Mouse (Mus musculus) forebrain, postnatal 0 days (tissue): ENCODE results near the gene Limd1. TPM values are rescaled to one million over a fixed set of nuclear protein-coding genes. Genes with fewer than 3 reads are reported as not detected.
A peak's percentile ranks its signal among the peaks of the same experiment; 100 is the strongest.

Experiments used
- ATAC-seq: fragments of 200-750 bp; cut with Nextera tagmentation; 2 replicates; pipeline ENCODE4 v1.8.0; 2017; ENCODE audit warnings: mild to moderate bottlenecking, moderate library complexity
- DNase-seq: peaks from one replicate; pipeline ENCODE4 v3.0.0-alpha.2; 2015
- H3K27ac ChIP-seq: fragments of 300-500 bp; sonication (generic); 2 replicates; pipeline ENCODE4 v1.5.1; 2014; ENCODE audit warnings: low read depth, mild to moderate bottlenecking, antibody characterized with exemption, low read length, moderate library complexity, mixed read lengths
- H3K27me3 ChIP-seq: fragments of 300-500 bp; sonication (generic); 2 replicates; pipeline ENCODE4 v1.6.1; 2014; ENCODE audit warnings: mild to moderate bottlenecking, low read length, mixed read lengths; ENCODE audit not compliant: insufficient read depth
- H3K36me3 ChIP-seq: fragments of 300-500 bp; sonication (generic); 2 replicates; pipeline ENCODE4 v1.6.1; 2014; ENCODE audit warnings: mild to moderate bottlenecking, moderate library complexity; ENCODE audit not compliant: insufficient read depth
- H3K4me1 ChIP-seq: fragments of 300-500 bp; sonication (generic); 2 replicates; pipeline ENCODE4 v1.6.1; 2014; ENCODE audit warnings: antibody characterized with exemption; ENCODE audit not compliant: insufficient read depth
- H3K4me2 ChIP-seq: fragments of 300-500 bp; sonication (generic); 2 replicates; pipeline ENCODE4 v1.6.1; 2014; ENCODE audit warnings: low read depth, mild to moderate bottlenecking, moderate library complexity
- H3K4me3 ChIP-seq: fragments of 300-500 bp; sonication (generic); 2 replicates; pipeline ENCODE4 v1.5.1; 2014; ENCODE audit warnings: low read depth, low read length, mixed read lengths
- H3K9ac ChIP-seq: fragments of 300-500 bp; sonication (generic); 2 replicates; pipeline ENCODE4 v1.6.1; 2014; ENCODE audit warnings: mild to moderate bottlenecking
- H3K9me3 ChIP-seq: fragments of 300-500 bp; sonication (generic); 2 replicates; pipeline ENCODE4 v1.6.1; 2016; ENCODE audit warnings: low read length
- CTCF ChIP-seq: sonication (generic); IDR thresholded peaks from 2 replicates; pipeline ENCODE4 v1.5.1; 2016; ENCODE audit warnings: antibody characterized with exemption, control low read depth, low read depth
- WGBS: fragments of 180-500 bp; shearing (Covaris S2); extraction: QIAGEN DNeasy Blood & Tissue Kit; methylation state at CpG from one replicate; pipeline ENCODE4 v1.1.7; 2014; 5-methylcytosine and 5-hydroxymethylcytosine counted together
- polyA plus RNA-seq: library from polyadenylated mRNA; unstranded; fragments of >200 nt; fragmentation: Nextera tagmentation; extraction: Ambion mirVana; gene quantifications from 2 replicates; pipeline ENCODE4 v1.2.1, GENCODE M21; 2015
- total RNA-seq: library from RNA; depleted of rRNA; stranded (reverse); fragments of >200 nt; gene quantifications from 2 replicates; pipeline ENCODE4 v1.2.3, GENCODE M21; 2014

The Limd1 gene
- total and polyA plus RNA-seq, 2 experiments from 2014 or later, result 9.1 to 23.8 TPM

DNA sequence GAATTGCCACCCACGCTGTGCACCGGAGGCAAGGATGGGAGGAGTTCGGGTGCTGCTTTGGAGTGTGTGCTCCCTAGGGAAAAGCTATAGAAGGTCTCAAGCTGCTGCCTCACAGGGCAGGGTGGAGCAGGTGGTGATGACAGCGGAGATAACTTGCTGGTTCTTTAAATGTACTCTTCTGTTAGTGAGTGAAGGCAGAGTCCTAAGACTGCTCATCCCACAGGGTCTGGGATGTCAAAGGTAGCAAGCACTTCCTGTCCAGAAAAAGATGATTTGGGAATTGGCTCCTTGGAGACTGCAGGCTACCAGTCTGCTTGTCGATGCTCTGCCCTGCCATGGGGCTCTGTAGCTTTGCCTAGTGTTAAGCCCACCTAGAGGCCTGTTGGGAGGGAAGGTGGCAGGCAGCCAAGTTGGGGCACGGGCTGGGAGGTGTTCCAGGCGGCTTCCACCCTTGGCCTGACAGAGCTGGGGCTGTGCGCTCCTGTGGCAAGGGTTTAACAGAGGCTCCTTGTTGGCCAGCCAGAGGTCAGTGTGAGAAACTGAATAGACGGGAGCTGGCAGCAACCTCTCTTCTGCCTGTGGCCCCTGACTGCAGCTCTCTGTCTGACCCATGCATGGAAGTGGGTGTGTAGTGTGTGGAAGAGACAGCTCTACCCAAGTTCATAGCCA lies 13.5 kb downstream of the Limd1 start:
- Histone ChIP-seq H3K27ac (no peak overlapping the region), H3K4me3 (no peak overlapping the region), H3K9ac (no peak overlapping the region), H3K27me3 (no peaks in the 10 kb centered on the region), H3K4me2 (no peak overlapping the region), H3K4me1 (no peaks in the 10 kb centered on the region), H3K36me3 (no peaks in the 10 kb centered on the region), H3K9me3 (no peaks in the 10 kb centered on the region)
- 52% methylated on average over 9 of the region's 9 CpGs for WGBS
- ATAC-seq (peak; percentile 90), DNase-seq (peak; percentile 70)
- TF ChIP-seq CTCF, result no peak

DNA sequence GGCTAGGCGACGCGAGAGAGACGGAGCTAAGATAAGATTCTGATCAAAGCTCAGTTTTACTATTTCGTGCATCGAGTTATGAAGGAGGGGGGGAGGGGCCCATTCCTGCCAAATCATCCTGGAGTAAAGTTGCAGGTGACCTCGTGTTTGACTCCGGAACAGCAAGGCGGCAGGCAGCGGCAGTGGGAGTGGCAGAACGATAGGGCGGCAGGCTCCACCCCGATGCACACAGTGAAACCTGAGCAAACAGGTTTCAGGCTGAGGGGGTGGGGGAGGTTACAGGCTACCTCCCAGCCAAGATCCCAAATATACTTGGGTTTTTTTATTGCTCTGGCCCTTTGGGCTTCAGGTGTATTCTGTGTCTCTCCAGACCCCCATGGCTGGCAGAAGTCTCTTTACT lies 18.2 kb downstream of the Limd1 start:
- Histone ChIP-seq H3K9me3 (no peaks in the 10 kb centered on the region), H3K4me2 (peak overlapping the region; percentile 35), H3K4me1 (no peaks in the 10 kb centered on the region)

DNA sequence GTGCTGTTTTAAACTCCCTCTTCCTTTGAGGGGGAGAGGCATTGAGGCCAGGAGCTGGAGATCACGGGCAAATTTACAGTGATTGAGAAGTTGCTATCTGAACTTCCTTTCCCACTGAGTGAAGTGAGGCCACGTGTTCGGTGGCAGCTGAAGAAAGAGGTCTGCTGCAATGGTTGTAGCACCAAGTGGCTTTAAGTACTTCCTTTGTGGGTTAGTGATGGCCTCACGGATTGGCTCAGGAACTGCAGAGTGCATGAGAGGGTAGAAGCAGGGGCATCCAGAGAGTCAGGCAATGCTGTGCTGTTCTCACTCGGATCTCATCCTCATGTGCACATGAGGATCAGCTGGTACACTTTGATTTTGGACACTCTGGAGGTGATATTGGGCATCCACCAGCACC lies 19.4 kb downstream of the Limd1 start:
- WGBS, result 81% methylated on average over 5 of the region's 5 CpGs
- no peak for DNase-seq
- no peak for ATAC-seq
- TF ChIP-seq CTCF, result no peak
- Histone ChIP-seq H3K4me3 (no peak overlapping the region), H3K9ac (no peak overlapping the region), H3K27me3 (no peaks in the 10 kb centered on the region), H3K4me1 (peaks cover 6% of the 10 kb centered on the region; the same call in 1 of the 2 replicates), H3K27ac (no peak overlapping the region), H3K9me3 (no peaks in the 10 kb centered on the region), H3K36me3 (peaks cover 3% of the 10 kb centered on the region; the same call in 1 of the 2 replicates), H3K4me2 (no peak overlapping the region)

More for the DNA sequence above, 18.2 kb downstream of the Limd1 start:
- H3K4me3 ChIP-seq, result no peak overlapping the region; the same call in 1 of the 2 replicates
- peaks cover 3% of the 10 kb centered on the region; the same call in 1 of the 2 replicates for H3K36me3 ChIP-seq
- DNase-seq, result no peak
- no peak overlapping the region for H3K27ac ChIP-seq
- peak overlapping the region; percentile 6; the same call in 1 of the 2 replicates for H3K9ac ChIP-seq
- no peaks in the 10 kb centered on the region for H3K27me3 ChIP-seq
- WGBS, result 22% methylated on average over 13 of the region's 13 CpGs
- TF ChIP-seq CTCF, result no peak
- ATAC-seq, result 0 out of 2 replicates have a peak, but pooled peaks have one; percentile 18

DNA sequence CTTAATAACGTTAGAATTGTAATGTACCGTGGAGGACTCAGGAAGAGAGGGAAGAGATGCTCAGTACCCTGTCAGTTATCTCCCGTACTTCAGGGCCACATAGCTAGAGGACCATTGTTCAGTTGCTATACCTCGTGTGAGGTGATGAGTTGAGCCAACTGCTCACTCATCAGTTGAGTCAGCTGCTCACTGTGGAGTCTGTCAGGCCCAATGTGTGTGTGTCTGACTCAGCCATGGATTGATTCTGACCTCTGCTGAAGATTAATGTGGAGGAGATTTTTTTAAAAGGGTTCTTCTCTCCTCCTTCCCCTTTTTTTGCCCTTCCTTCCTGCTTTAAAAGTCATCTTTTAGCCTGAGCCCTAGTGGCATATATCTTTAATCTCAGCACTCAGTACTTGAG lies 22.0 kb downstream of the Limd1 start:
- DNase-seq, result no peak
- Histone ChIP-seq H3K4me1 (peaks cover 14% of the 10 kb centered on the region; the same call in 1 of the 2 replicates), H3K9ac (no peak overlapping the region), H3K4me2 (no peak overlapping the region), H3K9me3 (no peaks in the 10 kb centered on the region), H3K27me3 (no peaks in the 10 kb centered on the region), H3K36me3 (peaks cover 3% of the 10 kb centered on the region; the same call in 1 of the 2 replicates), H3K27ac (no peak overlapping the region), H3K4me3 (no peak overlapping the region)
- ATAC-seq, result no peak
- no peak for TF ChIP-seq CTCF
- 93% methylated on average over 4 of the region's 4 CpGs for WGBS

DNA sequence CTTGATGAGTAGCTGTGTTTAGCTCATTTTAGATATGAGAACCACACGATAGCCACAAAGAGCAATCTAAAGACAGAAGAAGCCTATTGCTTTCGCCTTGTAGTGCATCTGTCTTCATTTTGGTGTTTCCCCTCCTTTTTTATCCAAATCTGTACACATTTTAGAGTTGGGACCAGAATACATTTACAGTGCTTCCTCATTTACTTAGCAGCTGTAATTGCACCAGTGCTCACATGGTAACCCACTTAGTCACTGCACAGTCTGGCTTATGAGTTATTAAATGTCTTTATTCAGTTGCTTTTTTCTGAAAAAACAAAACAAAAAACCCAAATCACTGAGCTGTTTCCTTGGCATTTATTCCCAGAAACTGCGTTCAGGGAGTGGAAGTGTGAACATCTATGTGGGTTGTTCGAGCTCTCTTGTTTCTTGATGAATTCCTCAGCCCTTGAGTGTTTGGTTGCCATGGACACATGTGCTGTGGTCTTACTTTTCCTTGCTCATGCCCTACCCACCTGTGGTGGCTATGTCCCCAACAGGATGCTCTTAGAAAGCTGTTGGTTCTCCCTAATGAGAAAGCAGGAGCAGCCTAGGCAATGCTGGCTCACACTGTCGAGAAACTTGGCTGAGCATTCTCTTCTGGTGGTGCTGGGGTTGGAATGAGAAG lies 24.8 kb downstream of the Limd1 start:
- Histone ChIP-seq H3K4me1 (peaks cover 14% of the 10 kb centered on the region; the same call in 1 of the 2 replicates), H3K27ac (peak overlapping the region; percentile 69; the same call in 1 of the 2 replicates), H3K36me3 (peaks cover 3% of the 10 kb centered on the region; the same call in 1 of the 2 replicates), H3K4me3 (no peak overlapping the region), H3K9ac (no peak overlapping the region), H3K4me2 (no peak overlapping the region), H3K9me3 (no peaks in the 10 kb centered on the region), H3K27me3 (no peaks in the 10 kb centered on the region)
- DNase-seq (peak; percentile 46), ATAC-seq (peak; percentile 83)
- TF ChIP-seq CTCF, result no peak
- 53% methylated on average over 5 of the region's 5 CpGs for WGBS

DNA sequence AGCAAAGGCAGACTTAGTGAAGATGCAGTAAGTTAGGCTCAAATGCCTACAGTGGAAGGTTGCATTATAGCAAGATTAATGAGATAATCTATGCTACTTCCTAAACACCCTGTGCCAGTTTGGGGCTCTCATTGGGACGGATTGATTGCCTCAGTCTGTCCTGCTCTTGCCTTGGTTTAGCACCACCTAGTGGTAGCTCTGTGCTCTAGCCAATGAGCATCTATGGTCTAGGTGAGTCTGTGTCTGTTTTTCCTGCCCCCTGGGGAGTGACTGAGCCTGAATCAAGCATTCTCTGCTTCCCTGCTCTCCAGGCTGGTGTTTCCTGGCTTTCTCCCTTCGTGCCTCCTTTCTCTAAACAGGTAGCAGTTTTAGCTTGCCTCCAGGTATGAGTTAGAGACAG lies 25.8 kb downstream of the Limd1 start:
- Histone ChIP-seq H3K9me3 (no peaks in the 10 kb centered on the region), H3K4me3 (no peak overlapping the region), H3K4me2 (no peak overlapping the region), H3K9ac (no peak overlapping the region), H3K27me3 (no peaks in the 10 kb centered on the region), H3K36me3 (peaks cover 3% of the 10 kb centered on the region; the same call in 1 of the 2 replicates), H3K27ac (no peak overlapping the region), H3K4me1 (peaks cover 14% of the 10 kb centered on the region; the same call in 1 of the 2 replicates)
- ATAC-seq, result peak; percentile 68
- 9% methylated on average over 2 of the region's 2 CpGs for WGBS
- peak; percentile 65 for DNase-seq
- peak; percentile 91 for TF ChIP-seq CTCF

DNA sequence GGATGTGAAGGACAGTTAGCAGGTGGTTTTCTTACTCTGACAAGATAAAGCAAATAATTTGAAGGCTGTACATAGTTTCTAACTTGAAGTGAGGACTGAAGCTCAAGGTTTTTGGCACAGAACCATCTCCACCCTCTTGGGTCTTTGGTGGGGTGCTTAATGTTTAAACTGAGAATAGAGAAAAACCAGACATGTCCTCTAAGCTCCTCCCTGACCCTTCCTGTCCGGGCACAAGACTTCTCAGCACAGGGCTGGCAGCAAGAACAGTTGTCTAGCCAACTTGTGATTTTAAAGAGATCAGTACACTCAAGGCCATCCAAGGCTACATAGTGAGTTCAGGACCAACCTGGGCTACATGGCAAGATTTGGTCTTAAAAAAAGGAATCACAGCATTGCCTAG lies 27.1 kb downstream of the Limd1 start:
- Histone ChIP-seq H3K9ac (no peak overlapping the region), H3K27ac (no peak overlapping the region), H3K36me3 (no peaks in the 10 kb centered on the region), H3K4me1 (peaks cover 14% of the 10 kb centered on the region; the same call in 1 of the 2 replicates), H3K9me3 (no peaks in the 10 kb centered on the region), H3K27me3 (no peaks in the 10 kb centered on the region), H3K4me3 (no peak overlapping the region), H3K4me2 (no peak overlapping the region)
- no peak for DNase-seq
- ATAC-seq, result no peak
- TF ChIP-seq CTCF, result no peak
- WGBS, result 65% methylated on average over 1 of the region's 1 CpGs
